ENCODE assay signal across 21 mouse cellular contexts in the genomic region with DNA sequence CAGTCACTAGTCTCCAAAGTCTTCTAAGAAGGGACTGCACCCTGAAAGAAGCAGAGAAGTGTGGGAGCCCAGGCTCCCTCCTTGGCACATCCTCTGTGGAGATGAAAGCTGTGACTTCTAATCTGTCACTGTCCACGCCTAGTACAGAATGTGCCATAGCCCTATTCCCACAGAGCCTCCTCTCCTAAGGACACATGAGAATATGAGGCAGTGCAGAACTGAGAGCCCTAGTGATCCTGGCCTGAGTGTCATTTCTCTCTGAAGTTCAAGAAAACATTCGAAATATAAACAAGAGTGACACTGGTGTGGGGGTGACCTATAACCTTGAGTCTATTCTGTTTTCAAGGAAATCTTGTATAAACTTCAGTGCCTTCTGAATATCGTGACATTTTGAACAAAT. TPM values are rescaled to one million over a fixed set of nuclear protein-coding genes. Genes with fewer than 3 reads are reported as not detected.
A peak's percentile ranks its signal among the peaks of the same experiment; 100 is the strongest.
DNase-seq lines count a peak whose midpoint lies in the region; ATAC-seq lines count a peak whose summit lies in the region.
"Had no signal": no experiment of that assay in that cellular context is flagged by ENCODE, and none has a peak within 500 bp of the region (broad histone marks: within the 10 kb centered on the region; RNA-seq: fewer than 3 reads in every experiment).

No protein-coding gene starts in this region.

- no peak overlapping the region for H3K9ac ChIP-seq in lung, embryonic 15.5 days
- H3K9ac ChIP-seq: forebrain, embryonic 12.5 days; heart, embryonic 13.5 days had no signal

- H3K4me1 ChIP-seq in lung, embryonic 15.5 days = peaks cover 10% of the 10 kb centered on the region; the same call in 1 of the 2 replicates
- H3K4me1 ChIP-seq: embryonic facial prominence, embryonic 10.5 days; forebrain, embryonic 12.5 days; heart, embryonic 13.5 days; hindbrain, embryonic 10.5 days had no signal

- ATAC-seq in lung, embryonic 15.5 days (ENCODE audit: borderline replicate concordance, extremely low read depth, low FRiP score, low TSS enrichment) = peak; percentile 77
- ATAC-seq: hindbrain, postnatal 0 days; intestine, postnatal 0 days had no signal

- intact Hi-C loops in heart, postnatal 36 days (cut with DNase I) = no loop called here
- intact Hi-C loops in left cerebral cortex, postnatal 14 days (cut with DNase I) = no loop called here

- H3K4me3 ChIP-seq in lung, embryonic 15.5 days = no peak overlapping the region
- H3K4me3 ChIP-seq: embryonic facial prominence, embryonic 10.5 days; forebrain, embryonic 12.5 days; heart, embryonic 13.5 days; hindbrain, embryonic 10.5 days had no signal

- H3K4me2 ChIP-seq in lung, embryonic 15.5 days = no peak overlapping the region
- H3K4me2 ChIP-seq: forebrain, embryonic 12.5 days; heart, embryonic 13.5 days had no signal

- no peaks in the 10 kb centered on the region for H3K36me3 ChIP-seq in lung, embryonic 15.5 days
- H3K36me3 ChIP-seq: embryonic facial prominence, embryonic 10.5 days; forebrain, embryonic 12.5 days; heart, embryonic 13.5 days; hindbrain, embryonic 10.5 days had no signal

- H3K9me3 ChIP-seq in lung, embryonic 15.5 days = no peaks in the 10 kb centered on the region
- H3K9me3 ChIP-seq: embryonic facial prominence, embryonic 10.5 days; forebrain, embryonic 12.5 days; heart, embryonic 13.5 days; hindbrain, embryonic 10.5 days had no signal

- no peaks in the 10 kb centered on the region for H3K27me3 ChIP-seq in lung, embryonic 15.5 days
- H3K27me3 ChIP-seq: forebrain, embryonic 12.5 days; heart, embryonic 13.5 days had no signal

- peak; percentile 97 for DNase-seq in heart, adult 11 months
- no peak for DNase-seq in heart, postnatal 36 days
- DNase-seq in kidney, adult 9 months = peak; percentile 11
- no peak for DNase-seq in kidney, postnatal 10 days
- DNase-seq in lung, postnatal 14 days = peak; percentile 18
- DNase-seq in left cerebral cortex, postnatal 14 days (ENCODE audit: low spot score in 2 of 2) = no peak
- DNase-seq: cerebellum, adult 2 months; gastrocnemius, postnatal 10 days; left cerebral cortex, postnatal 4 days; liver; right cerebral cortex, postnatal 14 days; spleen, adult 18-20 months; thymus, adult 18-20 months; thymus, postnatal 4 days had no signal

- peak overlapping the region; percentile 3; the same call in 1 of the 2 replicates for H3K27ac ChIP-seq in lung, embryonic 15.5 days
- H3K27ac ChIP-seq: embryonic facial prominence, embryonic 10.5 days; forebrain, embryonic 12.5 days; heart, embryonic 13.5 days; hindbrain, embryonic 10.5 days; hindbrain, postnatal 0 days had no signal

- WGBS in lung, embryonic 15.5 days = 37% methylated on average over 3 of the region's 3 CpGs

RNA-seq across cellular contexts. Expression of gene Gucy1a1, which starts 34.7 kb away (rescaled TPM):
- total RNA-seq in heart, postnatal 36 days (2021) = 10 to 100 TPM; 17.6 to 21.7 TPM
- 93.8 and 98.8 TPM in 2 replicates for polyA plus RNA-seq in lung, embryonic 15.5 days (2015; fragmentation: Nextera tagmentation; extraction: Ambion mirVana)
- total RNA-seq in left cerebral cortex, postnatal 14 days (2021) = 10 to 100 TPM; 77.6 to 78.0 TPM

Comparison
In these comparisons a context has a peak if more than half of its experiments do, and no peak if none do; other contexts are left out.
1. DNase-seq: peak in heart, adult 11 months (single experiment), kidney, adult 9 months (single experiment) and lung, postnatal 14 days (single experiment); none in heart, postnatal 36 days (0 of 2), kidney, postnatal 10 days (single experiment) and left cerebral cortex, postnatal 14 days (0 of 2).